Mouse (Mus musculus): ENCODE data around the gene Scgb1b12.
"Not testable (repeated sequence)": the region's sequence is repeated elsewhere in the genome, so short reads cannot be mapped to it uniquely, and the experiment has no call there.

Gene Scgb1b12

GRCm38 (mm10) chr7:32333882-32334281, at the start of gene Scgb1b12:
TSS of gene Scgb1b12 (plus strand) at chr7:32334182.
- DNase-seq (ENCODE audit: low spot score): not testable (repeated sequence)

GRCm38 (mm10) chr7:32327145-32327544, 6.8 kb upstream of the Scgb1b12 start, which contains the start of gene Scgb2b12:
TSS of gene Scgb2b12 (minus strand) at chr7:32327245.
- DNase-seq (ENCODE audit: low spot score): not testable (repeated sequence)

All from embryo, embryonic 10 days (tissue).